Mouse (Mus musculus) ovary, postnatal 36 days (tissue): ENCODE measurements at regions not wholly inside any gene's neighbourhood (a gene's known extent, or its start where the extent isn't known, plus 50 kb on each side); places are given as distances from the start of the nearest gene placed in this dataset.

Experiments
- DNase-seq: peaks from one replicate; pipeline ENCODE4 v3.0.0; 2022; ENCODE audit warnings: low spot score, mixed read lengths

GRCm38 (mm10) chr11:71886771-71887170 is 137.1 kb downstream of the Wscd1 start:
- no peak for DNase-seq

DNA sequence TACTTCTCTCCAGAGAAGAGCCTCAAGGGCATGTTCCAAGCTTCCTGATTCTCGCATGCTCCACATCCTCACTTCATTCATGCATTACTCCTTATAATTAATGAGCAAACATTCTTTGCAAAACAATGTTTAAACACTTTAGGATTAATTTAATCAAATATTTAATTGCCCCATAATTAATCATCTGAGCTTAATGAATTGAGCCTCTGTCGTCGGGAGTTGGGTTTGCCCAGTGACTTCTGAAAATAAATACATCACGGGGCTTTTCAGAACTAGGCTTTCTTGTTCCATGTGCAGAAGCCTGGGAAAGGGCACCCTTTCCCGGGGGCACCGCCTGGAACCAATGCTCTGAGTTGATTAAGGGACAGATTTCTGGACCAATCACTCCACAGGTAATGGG is 135.1 kb downstream of the Wscd1 start:
- no peak for DNase-seq

- DNase-seq: no peak
These were observed 132.1 kb downstream of the Wscd1 start for GRCm38 (mm10) chr11:71881841-71882240.

GRCm38 (mm10) chr11:71871297-71871696 is 121.6 kb downstream of the Wscd1 start:
- no peak for DNase-seq

DNA sequence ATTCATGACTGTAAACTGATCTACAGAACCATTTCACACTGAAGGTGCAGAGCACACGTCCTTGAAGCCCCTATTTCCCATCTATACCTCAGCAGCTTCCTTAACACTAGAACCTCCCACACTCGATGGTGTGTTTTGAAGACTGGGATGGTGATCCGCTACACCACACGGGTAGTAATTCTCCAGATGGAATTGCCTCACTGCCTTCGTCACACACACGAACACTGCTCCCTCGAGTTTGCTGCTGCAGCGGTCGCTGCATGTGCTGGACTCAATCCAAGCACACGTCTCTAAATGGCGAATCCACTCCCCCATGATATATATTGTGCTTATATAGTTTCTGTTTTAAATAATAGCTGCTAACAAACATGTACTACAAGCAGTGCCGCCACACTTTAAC is 117.0 kb downstream of the Wscd1 start:
- DNase-seq: no peak

DNA sequence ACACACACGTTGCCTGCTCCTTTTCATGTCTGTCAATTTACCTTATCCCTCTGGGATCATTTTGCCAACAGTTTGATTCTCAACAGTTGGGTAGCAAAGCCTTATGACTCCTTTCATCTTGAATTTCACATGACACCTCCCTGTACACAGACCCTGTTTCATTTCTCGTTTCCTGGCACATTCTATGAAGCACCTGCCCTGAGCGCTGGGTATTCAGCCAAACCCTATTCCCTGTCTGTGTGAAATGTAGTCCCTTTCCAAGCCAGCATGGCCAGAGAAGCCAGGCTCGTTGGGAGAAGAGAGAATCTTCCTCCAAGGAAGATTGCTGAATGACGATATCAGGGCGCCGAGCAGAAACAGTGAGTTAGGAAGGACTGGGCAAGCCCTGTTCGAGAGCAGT is 108.2 kb downstream of the Wscd1 start:
- DNase-seq: no peak

GRCm38 (mm10) chr11:71855557-71855956 is 105.8 kb downstream of the Wscd1 start:
- DNase-seq: no peak

GRCm38 (mm10) chr11:71855058-71855457 is 105.3 kb downstream of the Wscd1 start:
- no peak for DNase-seq

- DNase-seq: no peak
These were observed 98.1 kb downstream of the Wscd1 start for GRCm38 (mm10) chr11:71847684-71848367.

GRCm38 (mm10) chr11:71846496-71846895 is 96.8 kb downstream of the Wscd1 start:
- no peak for DNase-seq

GRCm38 (mm10) chr11:71840635-71841443 is 91.1 kb downstream of the Wscd1 start:
- no peak for DNase-seq
